Comparison of ENCODE assay signal across 10 mouse cellular contexts in genomic region chr2:152450241-152450640, GRCm38 (mm10). TPM values are rescaled to one million over a fixed set of nuclear protein-coding genes. Genes with fewer than 3 reads are reported as not detected.
DNase-seq lines count a peak whose midpoint lies in the region; ATAC-seq and TF ChIP-seq lines count a peak whose summit lies in the region.
"Had no signal": no experiment of that assay in that cellular context is flagged by ENCODE, and none has a peak within 500 bp of the region (broad histone marks: within the 10 kb centered on the region; RNA-seq: fewer than 3 reads in every experiment).

No protein-coding gene starts in this region.

- no peak overlapping the region for H3K4me2 ChIP-seq in intestine, postnatal 0 days (replicated peaks; ENCODE audit: low read depth)
- H3K4me2 ChIP-seq in intestine, embryonic 15.5 days (replicated peaks) = no peak overlapping the region
- no peak overlapping the region for H3K4me2 ChIP-seq in neural tube, embryonic 11.5 days (ENCODE audit: low read depth)

- no peak overlapping the region for H3K27ac ChIP-seq in intestine, postnatal 0 days (ENCODE audit: low read depth, low read length)
- H3K27ac ChIP-seq in intestine, embryonic 15.5 days = no peak overlapping the region
- H3K27ac ChIP-seq in neural tube, embryonic 11.5 days (ENCODE audit: low read depth, low read length) = no peak overlapping the region
- H3K27ac ChIP-seq: macrophage had no signal

- H3K9me3 ChIP-seq in intestine, postnatal 0 days (ENCODE audit: control insufficient read depth) = no peaks in the 10 kb centered on the region
- H3K9me3 ChIP-seq in intestine, embryonic 15.5 days = no peaks in the 10 kb centered on the region
- H3K9me3 ChIP-seq in G1E (replicated peaks) = no peaks in the 10 kb centered on the region
- H3K9me3 ChIP-seq in neural tube, embryonic 11.5 days (ENCODE audit: control insufficient read depth, low read length) = no peaks in the 10 kb centered on the region

- no peak for ATAC-seq in intestine, postnatal 0 days
- no peak for ATAC-seq in intestine, embryonic 15.5 days
- ATAC-seq in G1E (ENCODE audit: extremely low read depth, insufficient number of reproducible peaks, low FRiP score, poor library complexity, severe bottlenecking) = no peak
- no peak for ATAC-seq in neural tube, embryonic 11.5 days (ENCODE audit: insufficient read depth, low FRiP score, low TSS enrichment)
- ATAC-seq in erythroblast, adult 5-6 weeks (replicated peaks; ENCODE audit: low FRiP score, poor library complexity, severe bottlenecking) = no peak

- peak; percentile 74 for TF ChIP-seq CTCF in intestine, postnatal 0 days (IDR thresholded peaks at IDR 0.05; ENCODE audit: low read depth)
- no peak for TF ChIP-seq CTCF in G1E (IDR thresholded peaks at IDR 0.05; ENCODE audit: low read depth, low read length)
- TF ChIP-seq CTCF in brain, embryonic 14.5 days (IDR thresholded peaks at IDR 0.05; ENCODE audit: borderline replicate concordance, extremely low read depth, insufficient read depth, insufficient read length) = peak; percentile 73; the same call in 1 of the 2 replicates

- no peak for TF ChIP-seq POLR2A in brain, embryonic 14.5 days (IDR thresholded peaks at IDR 0.05; ENCODE audit: borderline replicate concordance, extremely low read depth, insufficient read depth, insufficient read length, poor library complexity, severe bottlenecking)

- WGBS in intestine, postnatal 0 days = 7% methylated on average over 5 of the region's 5 CpGs
- WGBS in intestine, embryonic 15.5 days = 4% methylated on average over 5 of the region's 5 CpGs
- 7% methylated on average over 5 of the region's 5 CpGs for WGBS in neural tube, embryonic 11.5 days

- H3K4me1 ChIP-seq in intestine, postnatal 0 days (replicated peaks; ENCODE audit: control insufficient read depth, insufficient read depth, low read length) = no peaks in the 10 kb centered on the region
- 0 out of 2 replicates have a peak, but pooled peaks cover 5% of the 10 kb centered on the region for H3K4me1 ChIP-seq in intestine, embryonic 15.5 days (replicated peaks)
- H3K4me1 ChIP-seq in G1E (ENCODE audit: insufficient read depth, low read depth, low read length) = peaks cover 24% of the 10 kb centered on the region
- H3K4me1 ChIP-seq in neural tube, embryonic 11.5 days (ENCODE audit: control insufficient read depth, insufficient read depth, low read length) = no peaks in the 10 kb centered on the region

- peak; percentile 36 for DNase-seq in G1E (ENCODE audit: low spot score)
- DNase-seq in brain, embryonic 14.5 days (ENCODE audit: low read depth) = peak; percentile 71
- DNase-seq in fibroblast of lung, adult 2 months (ENCODE audit: low read depth) = peak; percentile 15
- peak; percentile 48 to 87 for DNase-seq in layer of hippocampus, postnatal 25 days (ENCODE audit: extremely low spot score in 1 of 2, low spot score in 1 of 2)
- DNase-seq in neural tube, embryonic 11.5 days (ENCODE audit: low spot score) = peak; percentile 72

- no peak overlapping the region for H3K4me3 ChIP-seq in intestine, postnatal 0 days (ENCODE audit: low read depth, low read length)
- H3K4me3 ChIP-seq in intestine, embryonic 15.5 days (replicated peaks) = no peak overlapping the region
- no peak overlapping the region for H3K4me3 ChIP-seq in G1E (ENCODE audit: low read depth, low read length)
- no peak overlapping the region for H3K4me3 ChIP-seq in neural tube, embryonic 11.5 days (ENCODE audit: low read depth, low read length)
- H3K4me3 ChIP-seq: erythroblast, embryonic 14.5 days had no signal

- H3K27me3 ChIP-seq in intestine, postnatal 0 days (replicated peaks; ENCODE audit: control insufficient read depth, insufficient read depth, low read length) = 0 out of 2 replicates have a peak, but pooled peaks cover 3% of the 10 kb centered on the region
- H3K27me3 ChIP-seq in intestine, embryonic 15.5 days (replicated peaks) = no peaks in the 10 kb centered on the region
- peaks cover 7% of the 10 kb centered on the region for H3K27me3 ChIP-seq in G1E (ENCODE audit: insufficient read depth, low read length)
- no peaks in the 10 kb centered on the region for H3K27me3 ChIP-seq in neural tube, embryonic 11.5 days (ENCODE audit: control insufficient read depth, insufficient read depth, low read length)

- H3K9ac ChIP-seq in intestine, postnatal 0 days (ENCODE audit: low read depth, low read length) = no peak overlapping the region
- no peak overlapping the region for H3K9ac ChIP-seq in intestine, embryonic 15.5 days
- H3K9ac ChIP-seq in neural tube, embryonic 11.5 days (ENCODE audit: low read length) = no peak overlapping the region

- no peaks in the 10 kb centered on the region for H3K36me3 ChIP-seq in intestine, postnatal 0 days (ENCODE audit: control insufficient read depth, insufficient read depth)
- H3K36me3 ChIP-seq in intestine, embryonic 15.5 days = no peaks in the 10 kb centered on the region
- no peaks in the 10 kb centered on the region for H3K36me3 ChIP-seq in G1E (replicated peaks)
- H3K36me3 ChIP-seq in neural tube, embryonic 11.5 days (ENCODE audit: control insufficient read depth, insufficient read depth, low read length) = no peaks in the 10 kb centered on the region

RNA-seq across cellular contexts. Expression of gene Defb23, which starts 14.2 kb away (rescaled TPM):
- not detected in 2 replicates for polyA plus RNA-seq in intestine, postnatal 0 days (2015; fragmentation: Nextera tagmentation; extraction: Ambion mirVana)
- polyA plus RNA-seq in intestine, embryonic 15.5 days (2015; fragmentation: Nextera tagmentation; extraction: Ambion mirVana) = not detected in 2 replicates
- total RNA-seq in G1E (2014; fragmentation: Nextera tagmentation) (not detected in 2 replicates), G1E (2017) (0.29 TPM in 1 of 2 replicates, not detected in the other)
- polyA plus RNA-seq in G1E (2012) = not detected in 2 replicates
- polyA plus RNA-seq in brain, embryonic 14.5 days (2012; rRNA removed) = not detected in 2 replicates
- total RNA-seq in layer of hippocampus, postnatal 25 days (2021) = not detected
- not detected in 2 replicates for polyA plus RNA-seq in neural tube, embryonic 11.5 days (2014; fragmentation: Nextera tagmentation; extraction: Ambion mirVana)
- total RNA-seq in erythroblast, adult 5-6 weeks (2015; ENCODE audit: low replicate concordance) = not detected in 2 replicates
- total RNA-seq in erythroblast, adult 5-6 weeks (2017; ENCODE audit: low replicate concordance) = not detected in 2 replicates
- polyA plus RNA-seq: erythroblast, embryonic 14.5 days; macrophage had no signal

RNA-seq across cellular contexts. Expression of gene Defb20, which starts 26.6 kb away (rescaled TPM):
- not detected in 2 replicates for polyA plus RNA-seq in intestine, postnatal 0 days (2015; fragmentation: Nextera tagmentation; extraction: Ambion mirVana)
- not detected in 2 replicates for polyA plus RNA-seq in intestine, embryonic 15.5 days (2015; fragmentation: Nextera tagmentation; extraction: Ambion mirVana)
- total RNA-seq in G1E (2014; fragmentation: Nextera tagmentation) (not detected in 2 replicates), G1E (2017) (0.22 TPM in 1 of 2 replicates, not detected in the other)
- polyA plus RNA-seq in G1E (2012) = not detected in 2 replicates
- 0.15 TPM in 1 of 2 replicates, not detected in the other for polyA plus RNA-seq in brain, embryonic 14.5 days (2012; rRNA removed)
- total RNA-seq in layer of hippocampus, postnatal 25 days (2021) = not detected
- not detected in 2 replicates for polyA plus RNA-seq in neural tube, embryonic 11.5 days (2014; fragmentation: Nextera tagmentation; extraction: Ambion mirVana)
- not detected in 2 replicates for total RNA-seq in erythroblast, adult 5-6 weeks (2015; ENCODE audit: low replicate concordance)
- total RNA-seq in erythroblast, adult 5-6 weeks (2017; ENCODE audit: low replicate concordance) = not detected in 2 replicates
- polyA plus RNA-seq: erythroblast, embryonic 14.5 days; macrophage had no signal

RNA-seq across cellular contexts. Expression of gene 6820408C15Rik, which starts 34.9 kb away (rescaled TPM):
- 0.34 and 0.37 TPM in 2 replicates for polyA plus RNA-seq in intestine, postnatal 0 days (2015; fragmentation: Nextera tagmentation; extraction: Ambion mirVana)
- polyA plus RNA-seq in intestine, embryonic 15.5 days (2015; fragmentation: Nextera tagmentation; extraction: Ambion mirVana) = 0.42 and 0.49 TPM in 2 replicates
- total RNA-seq in G1E (2014; fragmentation: Nextera tagmentation) = 2.1 and 3.8 TPM in 2 replicates
- 0.49 and 0.64 TPM in 2 replicates for total RNA-seq in G1E (2017)
- polyA plus RNA-seq in G1E (2012) = 0.17 and 0.18 TPM in 2 replicates
- 1.4 and 2.6 TPM in 2 replicates for polyA plus RNA-seq in brain, embryonic 14.5 days (2012; rRNA removed)
- 1 to 10 TPM; 1.7 to 2.7 TPM for total RNA-seq in layer of hippocampus, postnatal 25 days (2021)
- 0.22 and 0.52 TPM in 2 replicates for polyA plus RNA-seq in neural tube, embryonic 11.5 days (2014; fragmentation: Nextera tagmentation; extraction: Ambion mirVana)
- total RNA-seq in erythroblast, adult 5-6 weeks (2015; ENCODE audit: low replicate concordance) = not detected in 2 replicates
- total RNA-seq in erythroblast, adult 5-6 weeks (2017; ENCODE audit: low replicate concordance) = not detected in 2 replicates
- polyA plus RNA-seq: erythroblast, embryonic 14.5 days; macrophage had no signal

RNA-seq across cellular contexts. Expression of gene Zcchc3, which starts 35.4 kb away (rescaled TPM):
- 15.7 and 18.1 TPM in 2 replicates for polyA plus RNA-seq in intestine, postnatal 0 days (2015; fragmentation: Nextera tagmentation; extraction: Ambion mirVana)
- polyA plus RNA-seq in intestine, embryonic 15.5 days (2015; fragmentation: Nextera tagmentation; extraction: Ambion mirVana) = 34.4 and 40.8 TPM in 2 replicates
- total RNA-seq in G1E (2014; fragmentation: Nextera tagmentation) (21.1 and 23.7 TPM in 2 replicates), G1E (2017) (12.4 and 12.9 TPM in 2 replicates)
- polyA plus RNA-seq in G1E (2012) = 21.8 and 22.8 TPM in 2 replicates
- polyA plus RNA-seq in brain, embryonic 14.5 days (2012; rRNA removed) = 18.1 and 19.9 TPM in 2 replicates
- total RNA-seq in layer of hippocampus, postnatal 25 days (2021) = 10 to 100 TPM; 10.7 to 11.6 TPM
- 52.7 and 55.2 TPM in 2 replicates for polyA plus RNA-seq in neural tube, embryonic 11.5 days (2014; fragmentation: Nextera tagmentation; extraction: Ambion mirVana)
- 0.58 and 2.3 TPM in 2 replicates for total RNA-seq in erythroblast, adult 5-6 weeks (2015; ENCODE audit: low replicate concordance)
- 0.84 and 1.2 TPM in 2 replicates for total RNA-seq in erythroblast, adult 5-6 weeks (2017; ENCODE audit: low replicate concordance)

RNA-seq across cellular contexts. Expression of gene Defb22, which starts 39.7 kb away (rescaled TPM):
- not detected in 2 replicates for polyA plus RNA-seq in intestine, postnatal 0 days (2015; fragmentation: Nextera tagmentation; extraction: Ambion mirVana)
- polyA plus RNA-seq in intestine, embryonic 15.5 days (2015; fragmentation: Nextera tagmentation; extraction: Ambion mirVana) = not detected in 2 replicates
- total RNA-seq in G1E (2014; fragmentation: Nextera tagmentation) (not detected in 2 replicates), G1E (2017) (not detected in 2 replicates)
- not detected in 2 replicates for polyA plus RNA-seq in G1E (2012)
- polyA plus RNA-seq in brain, embryonic 14.5 days (2012; rRNA removed) = not detected in 2 replicates
- not detected for total RNA-seq in layer of hippocampus, postnatal 25 days (2021)
- polyA plus RNA-seq in neural tube, embryonic 11.5 days (2014; fragmentation: Nextera tagmentation; extraction: Ambion mirVana) = not detected in 2 replicates
- total RNA-seq in erythroblast, adult 5-6 weeks (2015; ENCODE audit: low replicate concordance) = not detected in 2 replicates
- total RNA-seq in erythroblast, adult 5-6 weeks (2017; ENCODE audit: low replicate concordance) = not detected in 2 replicates
- polyA plus RNA-seq: erythroblast, embryonic 14.5 days; macrophage had no signal

Comparison
In these comparisons a context has a peak if more than half of its experiments do, and no peak if none do; other contexts are left out.
1. DNase-seq: peak in every context shown above with its lines; median percentile 72 in neural tube, embryonic 11.5 days; 71 in brain, embryonic 14.5 days; 68 in layer of hippocampus, postnatal 25 days; 36 in G1E; 15 in fibroblast of lung, adult 2 months.